Mouse (Mus musculus) MEL (cell line): ENCODE measurements around the gene Mical3. TPM values are rescaled to one million over a fixed set of nuclear protein-coding genes. Genes with fewer than 3 reads are reported as not detected.
A peak's percentile ranks its signal among the peaks of the same experiment; 100 is the strongest.
"Not testable (repeated sequence)": the region's sequence is repeated elsewhere in the genome, so short reads cannot be mapped to it uniquely, and the experiment has no call there.

Experiments
- DNase-seq: peaks from one replicate; pipeline ENCODE4 v3.0.0; 2011; ENCODE audit warnings: low read depth, low spot score
- H3K27ac ChIP-seq: 2 replicates; pipeline ENCODE4 v1.5.1; 2012; ENCODE audit warnings: low read depth, mild to moderate bottlenecking, control low read depth, low read length, moderate library complexity; ENCODE audit not compliant: control insufficient read depth
- H3K27me3 ChIP-seq, 2 experiments: fragments of 150-350 bp in 1 of 2; sonication (generic) in 1 of 2; 2 replicates each; pipeline ENCODE4 v1.6.1; 2012; ENCODE audit warnings: low read length in 2 of 2, mild to moderate bottlenecking in 2 of 2, improper control_type of control experiment in 1 of 2, moderate library complexity in 1 of 2; ENCODE audit not compliant: insufficient read depth in 2 of 2, control insufficient read depth in 1 of 2
- H3K36me3 ChIP-seq, 2 experiments: 2 replicates each; pipeline ENCODE4 v1.6.1; 2012 to 2014; ENCODE audit warnings: low read length in 2 of 2, improper control_type of control experiment in 1 of 2, inconsistent platforms in 1 of 2, mild to moderate bottlenecking in 1 of 2; ENCODE audit not compliant: insufficient read depth in 2 of 2, control insufficient read depth in 1 of 2
- H3K4me1 ChIP-seq, 2 experiments: fragments of 150-350 bp in 1 of 2; sonication (generic) in 1 of 2; 2 replicates each; pipeline ENCODE4 v1.6.1; 2012; ENCODE audit warnings: low read length in 2 of 2, improper control_type of control experiment in 1 of 2, mild to moderate bottlenecking in 1 of 2; ENCODE audit not compliant: insufficient read depth in 2 of 2, control insufficient read depth in 1 of 2
- H3K4me3 ChIP-seq, 2 experiments: fragments of 150-350 bp in 1 of 2; sonication (generic) in 1 of 2; 2 replicates each; pipeline ENCODE4 v1.5.1; 2012; ENCODE audit warnings: low read depth in 2 of 2, low read length in 2 of 2, mild to moderate bottlenecking in 2 of 2, moderate library complexity in 2 of 2, control low read depth in 1 of 2, improper control_type of control experiment in 1 of 2; ENCODE audit not compliant: control insufficient read depth in 1 of 2, insufficient read depth in 1 of 2
- H3K79me2 ChIP-seq: 2 replicates; pipeline ENCODE4 v1.6.1; 2012; ENCODE audit warnings: mild to moderate bottlenecking, low read length, moderate library complexity; ENCODE audit not compliant: control insufficient read depth, poor library complexity, insufficient read depth
- H3K9ac ChIP-seq: 2 replicates; pipeline ENCODE4 v1.6.1; 2012; ENCODE audit warnings: low read depth, mild to moderate bottlenecking, control low read depth, low read length, moderate library complexity; ENCODE audit not compliant: control insufficient read depth, poor library complexity, severe bottlenecking
- H3K9me3 ChIP-seq: fragments of 150-350 bp; sonication (generic); replicated peaks from 2 replicates; pipeline ENCODE4 v1.6.1; 2012; ENCODE audit warnings: mild to moderate bottlenecking, low read length, improper control_type of control experiment, moderate library complexity; ENCODE audit not compliant: insufficient read depth
- CTCF ChIP-seq, 3 experiments: IDR thresholded peaks in 2 of 3; conservative IDR thresholded peaks in 1 of 3; 2 replicates each; pipeline ENCODE4 v1.5.1; 2011 to 2012; ENCODE audit warnings: low read length in 3 of 3, low read depth in 2 of 3, mild to moderate bottlenecking in 2 of 3, improper control_type of control experiment in 1 of 3, inconsistent platforms in 1 of 3, mixed read lengths in 1 of 3, moderate library complexity in 1 of 3; ENCODE audit not compliant: control insufficient read depth in 1 of 3, insufficient read depth in 1 of 3, poor library complexity in 1 of 3, severe bottlenecking in 1 of 3
- E2F4 ChIP-seq: IDR thresholded peaks from 2 replicates; pipeline ENCODE4 v1.6.1; 2011; ENCODE audit warnings: low read depth, low read length, improper control_type of control experiment, borderline replicate concordance
- ELF1 ChIP-seq: IDR thresholded peaks from 2 replicates; pipeline ENCODE4 v1.6.1; 2014; ENCODE audit warnings: low read depth, mild to moderate bottlenecking, inconsistent platforms, low read length, improper control_type of control experiment, moderate library complexity
- EP300 ChIP-seq, 2 experiments: IDR thresholded peaks; 2 replicates each; pipeline ENCODE4 v1.6.1; 2011; ENCODE audit warnings: improper control_type of control experiment in 2 of 2, low read length in 2 of 2, low read depth in 1 of 2, mild to moderate bottlenecking in 1 of 2
- ETS1 ChIP-seq: IDR thresholded peaks from 2 replicates; pipeline ENCODE4 v1.6.1; 2012; ENCODE audit warnings: low read depth, mild to moderate bottlenecking, inconsistent platforms, low read length, improper control_type of control experiment, moderate library complexity
- GABPA ChIP-seq: IDR thresholded peaks from 2 replicates; pipeline ENCODE4 v1.6.1; 2012; ENCODE audit warnings: low read depth, mild to moderate bottlenecking, inconsistent platforms, low read length, improper control_type of control experiment, moderate library complexity
- GATA1 ChIP-seq: IDR thresholded peaks from 2 replicates; pipeline ENCODE4 v1.6.1; 2011; ENCODE audit warnings: low read depth, low read length, improper control_type of control experiment
- MAZ ChIP-seq: IDR thresholded peaks from 2 replicates; pipeline ENCODE4 v1.6.1; 2012; ENCODE audit warnings: low read depth, mild to moderate bottlenecking, inconsistent platforms, low read length, improper control_type of control experiment
- NELFE ChIP-seq: IDR thresholded peaks from 2 replicates; pipeline ENCODE4 v1.6.1; 2011; ENCODE audit warnings: low read depth, low read length, improper control_type of control experiment
- RAD21 ChIP-seq: IDR thresholded peaks from 2 replicates; pipeline ENCODE4 v1.6.1; 2011; ENCODE audit warnings: mild to moderate bottlenecking, low read depth, low read length, improper control_type of control experiment
- RCOR1 ChIP-seq: IDR thresholded peaks from 2 replicates; pipeline ENCODE4 v1.6.1; 2012; ENCODE audit warnings: low read depth, mild to moderate bottlenecking, inconsistent platforms, low read length, improper control_type of control experiment
- SIN3A ChIP-seq: IDR thresholded peaks from 2 replicates; pipeline ENCODE4 v1.6.1; 2012; ENCODE audit warnings: low read length, improper control_type of control experiment, inconsistent platforms
- TAL1 ChIP-seq: IDR thresholded peaks from 2 replicates; pipeline ENCODE4 v1.6.1; 2012; ENCODE audit warnings: mild to moderate bottlenecking, inconsistent platforms, low read length, moderate library complexity, mixed read lengths
- TCF12 ChIP-seq: IDR thresholded peaks from 2 replicates; pipeline ENCODE4 v1.6.1; 2014; ENCODE audit warnings: low read depth, mild to moderate bottlenecking, inconsistent platforms, low read length, improper control_type of control experiment, moderate library complexity
- USF1 ChIP-seq: IDR thresholded peaks from 2 replicates; pipeline ENCODE4 v1.6.1; 2014; ENCODE audit warnings: low read depth, mild to moderate bottlenecking, inconsistent platforms, low read length, improper control_type of control experiment, moderate library complexity
- ZMIZ1 ChIP-seq: IDR thresholded peaks from 2 replicates; pipeline ENCODE4 v1.6.1; 2012; ENCODE audit warnings: low read depth, mild to moderate bottlenecking, inconsistent platforms, low read length, improper control_type of control experiment, moderate library complexity
- ZNF384 ChIP-seq: IDR thresholded peaks from 2 replicates; pipeline ENCODE4 v1.6.1; 2012; ENCODE audit warnings: low read depth, mild to moderate bottlenecking, inconsistent platforms, low read length, improper control_type of control experiment
- polyA plus RNA-seq, 2 experiments: library from polyadenylated mRNA; stranded (reverse) in 1 of 2; unstranded in 1 of 2; fragments of >175 nt in 1 of 2; fragments of >200 nt in 1 of 2; gene quantifications; 2 replicates each; pipeline versions ENCODE4 v1.2.1 to v1.2.4; 2012; ENCODE audit warnings: low replicate concordance in 2 of 2, low read depth in 1 of 2; ENCODE audit not compliant: insufficient read length in 2 of 2, insufficient read depth in 1 of 2, missing spikeins in 1 of 2
- total RNA-seq: library from RNA; depleted of rRNA; stranded (reverse); fragments of 300-350 nt; gene quantifications from 2 replicates; pipeline ENCODE4 v1.2.3, GENCODE M21; 2012

The Mical3 gene
- total and polyA plus RNA-seq, 3 experiments = 19.8 to 125 (median 31.4) TPM

- Histone ChIP-seq H3K9me3 (no peaks in the 10 kb centered on the region), H3K79me2 (no peaks in the 10 kb centered on the region), H3K27me3 (no peaks in the 10 kb centered on the region), H3K4me1 (peaks cover 18 to 21% of the 10 kb centered on the region in 2 experiments), H3K4me3 (no peak overlapping the region), H3K27ac (no peak overlapping the region), H3K36me3 (peaks cover 0 to 8% of the 10 kb centered on the region in 2 experiments; a peak in 2 of 4 replicates), H3K9ac (no peak overlapping the region)
- TF ChIP-seq NELFE = no peak
- TF ChIP-seq CTCF (IDR thresholded peaks at IDR 0.05 in 2 of 3, conservative IDR thresholded peaks at IDR 0.05 in 1 of 3; ENCODE audit: control insufficient read depth in 1 of 3, insufficient read depth in 1 of 3, low read depth in 2 of 3, low read length in 3 of 3, poor library complexity in 1 of 3, severe bottlenecking in 1 of 3) = no peak
- peak; percentile 26; the same call in 1 of the 2 replicates for TF ChIP-seq ETS1
- peak; percentile 36; the same call in 1 of the 2 replicates for TF ChIP-seq USF1
- no peak for TF ChIP-seq ZMIZ1
- no peak for TF ChIP-seq ELF1
- TF ChIP-seq RCOR1 = no peak
- no peak for TF ChIP-seq E2F4
- TF ChIP-seq GABPA = no peak
- 0 out of 2 replicates have a peak, but pooled peaks have one; percentile 3 for TF ChIP-seq GATA1
- TF ChIP-seq RAD21 = no peak
- TF ChIP-seq SIN3A = 0 out of 2 replicates have a peak, but pooled peaks have one; percentile 15
- DNase-seq = no peak
Measured at GRCm38 (mm10) chr6:120927765-120928164, 203.0 kb downstream of the Mical3 start.

DNA sequence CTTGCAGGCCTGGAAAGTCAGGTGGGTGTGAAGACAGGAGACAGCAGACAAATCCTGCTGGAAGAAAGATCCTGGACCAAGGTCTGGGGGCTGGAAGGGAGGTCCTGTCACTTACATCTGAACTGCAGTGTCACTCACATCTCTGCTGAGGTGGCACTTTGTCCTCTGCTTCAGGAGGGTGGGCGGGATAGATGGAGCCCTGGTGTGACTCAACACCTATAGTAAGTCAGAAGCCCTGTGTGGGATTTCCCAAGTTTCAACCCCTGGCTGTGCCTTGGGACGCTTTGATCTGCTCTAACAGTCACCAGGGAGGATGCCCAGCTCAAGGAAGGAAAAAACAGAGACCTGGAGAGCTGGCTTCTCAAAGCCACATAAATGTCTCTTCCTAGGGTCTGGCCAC, 203.9 kb downstream of the Mical3 start:
- Histone ChIP-seq H3K27me3 (no peaks in the 10 kb centered on the region), H3K27ac (no peak overlapping the region), H3K4me1 (peaks cover 18 to 21% of the 10 kb centered on the region in 2 experiments), H3K9ac (no peak overlapping the region), H3K4me3 (no peak overlapping the region), H3K79me2 (no peaks in the 10 kb centered on the region), H3K36me3 (peaks cover 0 to 8% of the 10 kb centered on the region in 2 experiments; a peak in 2 of 4 replicates), H3K9me3 (no peaks in the 10 kb centered on the region)
- no peak for DNase-seq
- no peak for TF ChIP-seq MAZ

GRCm38 (mm10) chr6:120924791-120925321, 205.9 kb downstream of the Mical3 start:
- peak; percentile 73 for DNase-seq
- not testable (repeated sequence) for H3K9ac ChIP-seq, H3K4me3 ChIP-seq, H3K4me1 ChIP-seq, H3K9me3 ChIP-seq, H3K27me3 ChIP-seq, H3K36me3 ChIP-seq, H3K79me2 ChIP-seq
- peak; percentile 86 for TF ChIP-seq TCF12
- TF ChIP-seq ZNF384 = peak; percentile 91
- TF ChIP-seq EP300 (IDR thresholded peaks at IDR 0.05; ENCODE audit: low read depth in 1 of 2, low read length in 2 of 2) = peak; percentile 63 to 81
- TF ChIP-seq RCOR1 = 0 out of 2 replicates have a peak, but pooled peaks have one; percentile 40
- TF ChIP-seq ETS1 = peak; percentile 68
- peak; percentile 66 for TF ChIP-seq GATA1
- peak; percentile 50 for TF ChIP-seq TAL1
- TF ChIP-seq CTCF (IDR thresholded peaks at IDR 0.05 in 2 of 3, conservative IDR thresholded peaks at IDR 0.05 in 1 of 3; ENCODE audit: control insufficient read depth in 1 of 3, insufficient read depth in 1 of 3, low read depth in 2 of 3, low read length in 3 of 3, poor library complexity in 1 of 3, severe bottlenecking in 1 of 3) = 0 out of 6 replicates have a peak, but pooled peaks of 1 of the 3 experiments have one; percentile 5
- TF ChIP-seq, all 39 proteins: peak for 8; not testable (repeated sequence) for 31
- H3K27ac ChIP-seq = not testable (repeated sequence)
